In genomic region chr17:79563067-79563620, GRCm38 (mm10) we compare ENCODE assay signal across 18 mouse cellular contexts. TPM values are rescaled to one million over a fixed set of nuclear protein-coding genes. Genes with fewer than 3 reads are reported as not detected.
DNase-seq lines count a peak whose midpoint lies in the region; ATAC-seq and TF ChIP-seq lines count a peak whose summit lies in the region.
"Had no signal": no experiment of that assay in that cellular context is flagged by ENCODE, and none has a peak within 500 bp of the region (broad histone marks: within the 10 kb centered on the region; RNA-seq: fewer than 3 reads in every experiment).

No protein-coding gene starts in this region.

- POLR2A ChIA-PET in Patski (lab: Charles Lee), result interaction anchor here (1.0 kb wide), 1 partner anchor 209 kb away, joined by 3 read pairs; the partner anchor contains the start of gene Cdc42ep3

- H3K27ac ChIP-seq in forebrain, embryonic 15.5 days (replicated peaks), result peak overlapping the region; percentile 45; the same call in 1 of the 2 replicates
- H3K27ac ChIP-seq in forebrain, embryonic 11.5 days (ENCODE audit: low read depth, low read length), result no peak overlapping the region
- peak overlapping the region; percentile 37; the same call in 1 of the 2 replicates for H3K27ac ChIP-seq in heart, embryonic 16.5 days (ENCODE audit: low read length)
- peak overlapping the region; percentile 59 for H3K27ac ChIP-seq in forebrain, postnatal 0 days (ENCODE audit: low read depth, low read length)
- H3K27ac ChIP-seq: kidney, postnatal 0 days; layer of hippocampus, adult 2 months; limb, embryonic 13.5 days; neural tube, embryonic 12.5 days had no signal

- H3K27me3 ChIP-seq in forebrain, embryonic 15.5 days, result no peaks in the 10 kb centered on the region
- H3K27me3 ChIP-seq in forebrain, embryonic 11.5 days (ENCODE audit: control insufficient read depth, insufficient read depth, low read length), result no peaks in the 10 kb centered on the region
- no peaks in the 10 kb centered on the region for H3K27me3 ChIP-seq in heart, embryonic 16.5 days (ENCODE audit: control insufficient read depth, insufficient read depth, low read length)
- no peaks in the 10 kb centered on the region for H3K27me3 ChIP-seq in Patski
- H3K27me3 ChIP-seq in forebrain, postnatal 0 days (ENCODE audit: insufficient read depth, low read length), result no peaks in the 10 kb centered on the region
- H3K27me3 ChIP-seq: limb, embryonic 13.5 days; megakaryocyte, embryonic 14.5 days; neural tube, embryonic 12.5 days had no signal

- no peak overlapping the region for H3K4me2 ChIP-seq in forebrain, embryonic 15.5 days (replicated peaks)
- no peak overlapping the region for H3K4me2 ChIP-seq in forebrain, embryonic 11.5 days (ENCODE audit: low read depth, low read length, severe bottlenecking)
- H3K4me2 ChIP-seq in heart, embryonic 16.5 days (ENCODE audit: low read depth, low read length), result peak overlapping the region; percentile 28; the same call in 1 of the 2 replicates
- 0 out of 2 replicates have a peak overlapping the region, but pooled peaks have one; percentile 1 for H3K4me2 ChIP-seq in forebrain, postnatal 0 days (ENCODE audit: low read depth)
- H3K4me2 ChIP-seq: limb, embryonic 13.5 days; neural tube, embryonic 12.5 days had no signal

- 0 out of 2 replicates have a peak, but pooled peaks cover 4% of the 10 kb centered on the region for H3K4me1 ChIP-seq in forebrain, embryonic 15.5 days
- no peaks in the 10 kb centered on the region for H3K4me1 ChIP-seq in forebrain, embryonic 11.5 days (replicated peaks; ENCODE audit: control insufficient read depth, insufficient read depth, low read length)
- H3K4me1 ChIP-seq in heart, embryonic 16.5 days (ENCODE audit: control insufficient read depth, insufficient read depth, low read length), result peaks cover 14% of the 10 kb centered on the region
- peaks cover 11% of the 10 kb centered on the region for H3K4me1 ChIP-seq in forebrain, postnatal 0 days (ENCODE audit: insufficient read depth)
- H3K4me1 ChIP-seq: megakaryocyte, embryonic 14.5 days had no signal

- intact Hi-C loops in heart, postnatal 25 days (cut with DNase I), result no loop called here

- no peak for DNase-seq in forebrain, embryonic 11.5 days (ENCODE audit: low spot score)
- DNase-seq in heart, postnatal 25 days (ENCODE audit: low spot score), result no peak
- no peak for DNase-seq in Patski (ENCODE audit: low read depth, low spot score)
- peak; percentile 51 for DNase-seq in forebrain, postnatal 0 days
- DNase-seq in gastrocnemius, postnatal 25 days, result no peak
- DNase-seq in layer of hippocampus, adult 8-10 months (ENCODE audit: low spot score in 2 of 2), result no peak
- DNase-seq: cerebellum, postnatal 14 days; gastrocnemius, postnatal 10 days; thymus, postnatal 4 days had no signal

- no peak overlapping the region for H3K9ac ChIP-seq in forebrain, embryonic 15.5 days (replicated peaks)
- no peak overlapping the region for H3K9ac ChIP-seq in forebrain, embryonic 11.5 days (ENCODE audit: low read length)
- H3K9ac ChIP-seq in heart, embryonic 16.5 days (ENCODE audit: low read length), result no peak overlapping the region
- H3K9ac ChIP-seq in forebrain, postnatal 0 days, result no peak overlapping the region
- H3K9ac ChIP-seq: limb, embryonic 13.5 days; neural tube, embryonic 12.5 days had no signal

- ATAC-seq in forebrain, embryonic 15.5 days (replicated peaks), result peak; percentile 59
- no peak for ATAC-seq in forebrain, embryonic 11.5 days (replicated peaks; ENCODE audit: low FRiP score)
- 0 out of 2 replicates have a peak, but pooled peaks have one; percentile 32 for ATAC-seq in heart, embryonic 16.5 days (replicated peaks; ENCODE audit: extremely low read depth, insufficient read depth, low FRiP score)
- ATAC-seq in Patski, result peak; percentile 44
- ATAC-seq in forebrain, postnatal 0 days, result peak; percentile 91
- ATAC-seq: intestine, postnatal 0 days; midbrain, embryonic 16.5 days had no signal

- 43% methylated on average over 7 of the region's 7 CpGs for WGBS in forebrain, embryonic 15.5 days
- 66% methylated on average over 7 of the region's 7 CpGs for WGBS in forebrain, embryonic 11.5 days
- 48% methylated on average over 7 of the region's 7 CpGs for WGBS in heart, embryonic 16.5 days
- 40% methylated on average over 7 of the region's 7 CpGs for WGBS in forebrain, postnatal 0 days

- CTCF ChIA-PET in Patski (lab: Charles Lee), result interaction anchor here (0.9 to 1.9 kb wide), 4 partner anchors 12 to 428 kb away, joined by 3 to 6 read pairs (median 4); no protein-coding TSS in a partner anchor

- no peak overlapping the region for H3K4me3 ChIP-seq in forebrain, embryonic 15.5 days
- no peak overlapping the region for H3K4me3 ChIP-seq in forebrain, embryonic 11.5 days (ENCODE audit: low read depth, low read length)
- H3K4me3 ChIP-seq in heart, embryonic 16.5 days (ENCODE audit: low read length), result no peak overlapping the region
- no peak overlapping the region for H3K4me3 ChIP-seq in forebrain, postnatal 0 days (ENCODE audit: low read depth, low read length)
- H3K4me3 ChIP-seq: layer of hippocampus, adult 2 months; limb, embryonic 13.5 days; megakaryocyte, embryonic 14.5 days; neural tube, embryonic 12.5 days had no signal

- TF ChIP-seq CTCF in Patski (IDR thresholded peaks at IDR 0.05), result no peak
- TF ChIP-seq CTCF in forebrain, postnatal 0 days (IDR thresholded peaks at IDR 0.05; ENCODE audit: low read depth), result no peak

- no peaks in the 10 kb centered on the region for H3K36me3 ChIP-seq in forebrain, embryonic 15.5 days
- H3K36me3 ChIP-seq in forebrain, embryonic 11.5 days (ENCODE audit: control insufficient read depth, insufficient read depth, low read length), result no peaks in the 10 kb centered on the region
- no peaks in the 10 kb centered on the region for H3K36me3 ChIP-seq in heart, embryonic 16.5 days (ENCODE audit: control insufficient read depth, insufficient read depth)
- H3K36me3 ChIP-seq in forebrain, postnatal 0 days (ENCODE audit: insufficient read depth), result no peaks in the 10 kb centered on the region
- H3K36me3 ChIP-seq: limb, embryonic 13.5 days; neural tube, embryonic 12.5 days had no signal

- in situ Hi-C loops in Patski (cut with MboI; ENCODE audit: low pct_unique_long_range_greater_than_20kb), result no loop called here

- H3K9me3 ChIP-seq in forebrain, embryonic 15.5 days, result 0 out of 2 replicates have a peak, but pooled peaks cover 3% of the 10 kb centered on the region
- H3K9me3 ChIP-seq in forebrain, embryonic 11.5 days (ENCODE audit: control insufficient read depth, low read length), result no peaks in the 10 kb centered on the region; the same call in 1 of the 2 replicates
- H3K9me3 ChIP-seq in heart, embryonic 16.5 days (replicated peaks; ENCODE audit: control insufficient read depth, low read length), result peaks cover 17% of the 10 kb centered on the region
- 0 out of 2 replicates have a peak, but pooled peaks cover 9% of the 10 kb centered on the region for H3K9me3 ChIP-seq in forebrain, postnatal 0 days (ENCODE audit: low read length)

RNA-seq across cellular contexts. Expression of gene Rmdn2, which starts 48.5 kb away (rescaled TPM):
- polyA plus RNA-seq in forebrain, embryonic 15.5 days (2015; fragmentation: Nextera tagmentation; extraction: Ambion mirVana), result 4.4 and 5.9 TPM in 2 replicates
- 4.8 and 5.0 TPM in 2 replicates for polyA plus RNA-seq in forebrain, embryonic 11.5 days (2014; fragmentation: Nextera tagmentation; extraction: Ambion mirVana)
- 11.7 and 12.5 TPM in 2 replicates for polyA plus RNA-seq in heart, embryonic 16.5 days (2015; fragmentation: Nextera tagmentation; extraction: Ambion mirVana)
- total RNA-seq in heart, postnatal 25 days (2021), result 10 to 100 TPM; 11.6 to 12.0 TPM
- 15.1 TPM for polyA plus RNA-seq in Patski (2021)
- 5.8 and 12.0 TPM in 2 replicates for total RNA-seq in forebrain, postnatal 0 days (2014; rRNA removed)
- polyA plus RNA-seq in forebrain, postnatal 0 days (2015; fragmentation: Nextera tagmentation; extraction: Ambion mirVana), result 7.3 and 9.4 TPM in 2 replicates
- total RNA-seq in gastrocnemius, postnatal 25 days (2021), result 1 to 10 TPM; 8.7 to 9.8 TPM
- total RNA-seq in layer of hippocampus, adult 8-10 months (2022), result 10 to 100 TPM in 2 of 4 experiments, 1 to 10 TPM in 2; 8.9 to 11.3 (median 10.0) TPM

Comparison
In these comparisons a context has a peak if more than half of its experiments do, and no peak if none do; other contexts are left out.
1. H3K4me2 ChIP-seq: peak in heart, embryonic 16.5 days (single experiment) and forebrain, postnatal 0 days (single experiment); none in forebrain, embryonic 15.5 days (single experiment) and forebrain, embryonic 11.5 days (single experiment).